Mouse (Mus musculus) spleen, embryonic (tissue): ENCODE results near the gene Bicc1.

Experiments
- CTCF ChIA-PET: fragments of 350-600 bp; sonication (Branson Sonifier 250); formaldehyde crosslinking; loops from one replicate; lab custom pipeline; 2022; lab: Charles Lee

Gene Bicc1

DNA sequence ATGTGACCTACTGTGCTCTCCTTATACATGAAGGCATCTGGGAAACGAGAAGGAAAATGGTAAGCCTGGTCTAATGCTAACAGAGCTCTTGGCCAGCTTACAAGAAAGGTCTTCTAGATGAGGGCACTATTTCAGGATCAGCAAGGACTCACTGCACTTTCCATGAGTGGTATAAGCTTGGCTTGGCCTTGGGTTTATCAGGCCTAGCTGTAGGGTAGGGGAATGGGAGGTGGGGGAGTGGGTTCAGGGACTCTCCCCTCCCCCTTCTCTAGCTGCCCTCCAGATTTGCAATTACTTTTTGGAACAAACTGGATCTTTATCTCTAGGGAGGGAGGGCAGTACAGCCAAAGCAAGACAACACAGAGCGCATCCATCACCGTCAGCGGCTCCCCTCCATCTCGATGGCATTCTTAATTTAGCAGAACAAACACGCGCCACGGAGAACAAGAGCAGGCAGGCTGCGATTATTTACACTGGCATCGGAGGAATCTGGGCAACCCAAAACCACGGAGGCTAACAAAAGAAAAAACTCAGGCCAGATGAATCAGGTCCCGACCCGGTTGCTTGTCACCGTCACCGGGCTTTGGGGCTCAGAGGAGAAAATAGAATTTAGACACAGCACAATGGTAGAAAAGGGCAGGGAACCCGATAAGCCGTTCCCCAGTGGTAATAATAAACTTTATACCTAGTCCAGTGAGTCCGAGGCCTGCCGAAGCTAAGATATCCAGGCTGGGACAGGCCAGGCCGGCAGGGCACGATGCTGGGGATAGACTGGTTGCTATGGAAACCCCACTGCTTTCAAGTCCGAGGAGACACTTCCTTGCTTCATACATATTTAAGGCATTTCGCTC is 210.0 kb downstream of the Bicc1 start:
- CTCF ChIA-PET, result no interaction called here

DNA sequence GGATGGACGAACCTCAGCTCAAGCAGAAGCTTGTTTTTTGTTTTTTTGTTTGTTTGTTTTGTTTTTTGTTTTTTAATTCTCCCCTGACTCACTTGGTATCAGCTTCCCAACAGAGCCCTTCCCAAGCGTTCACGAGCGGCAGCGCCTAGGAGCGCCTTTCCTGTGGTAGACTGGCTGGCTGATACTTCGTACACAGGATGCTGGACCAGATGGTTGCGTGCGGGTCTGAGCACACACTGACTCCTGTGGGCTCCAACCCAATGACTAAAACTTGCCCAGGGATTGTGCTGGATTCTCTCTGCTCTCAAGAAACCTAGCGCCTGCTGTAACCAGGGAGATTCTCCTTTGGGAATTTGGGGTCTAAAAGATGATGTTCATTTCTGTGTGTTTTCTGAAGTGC is 211.2 kb downstream of the Bicc1 start:
- CTCF ChIA-PET, result no interaction called here

DNA sequence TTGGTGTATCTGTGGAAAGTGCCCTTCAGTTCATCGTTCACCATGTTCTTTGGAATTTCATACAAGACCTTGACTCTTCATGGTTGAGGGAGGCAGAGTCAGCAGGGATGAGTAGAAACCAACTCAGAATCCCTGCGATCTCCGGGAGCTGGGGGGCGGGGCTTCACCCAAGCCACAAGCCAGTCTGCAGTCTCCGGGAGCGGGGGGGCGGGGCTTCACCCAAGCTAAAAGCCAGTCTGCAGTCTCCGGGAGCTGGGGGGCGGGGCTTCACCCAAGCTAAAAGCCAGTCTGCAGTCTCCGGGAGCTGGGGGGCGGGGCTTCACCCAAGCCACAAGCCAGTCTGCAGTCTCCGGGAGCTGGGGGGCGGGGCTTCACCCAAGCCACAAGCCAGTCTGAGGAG is 213.4 kb downstream of the Bicc1 start:
- CTCF ChIA-PET, result interaction anchor here (0.5 kb wide), 1 partner anchor 102 kb away, joined by 10 read pairs; no protein-coding TSS in a partner anchor

DNA sequence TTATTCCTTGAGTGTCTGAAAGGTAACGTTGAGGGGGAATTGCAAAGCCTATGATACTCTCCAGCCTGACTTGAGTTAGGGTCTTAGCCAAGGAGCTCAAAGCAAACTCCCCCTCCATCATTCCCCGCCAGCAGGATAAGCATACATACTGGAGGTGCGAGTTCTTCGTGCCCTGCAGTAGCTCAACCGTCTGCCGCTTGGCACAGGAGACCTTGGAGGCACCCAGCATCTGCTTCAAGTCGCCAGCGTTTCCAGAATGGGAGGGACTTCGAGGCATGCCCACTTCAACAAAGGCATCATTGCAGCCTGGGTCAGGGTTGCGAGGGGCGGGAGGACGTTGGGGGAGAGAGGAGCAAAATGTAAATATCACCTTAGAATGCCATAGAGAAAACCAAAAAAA is 214.4 kb downstream of the Bicc1 start:
- CTCF ChIA-PET, result no interaction called here

DNA sequence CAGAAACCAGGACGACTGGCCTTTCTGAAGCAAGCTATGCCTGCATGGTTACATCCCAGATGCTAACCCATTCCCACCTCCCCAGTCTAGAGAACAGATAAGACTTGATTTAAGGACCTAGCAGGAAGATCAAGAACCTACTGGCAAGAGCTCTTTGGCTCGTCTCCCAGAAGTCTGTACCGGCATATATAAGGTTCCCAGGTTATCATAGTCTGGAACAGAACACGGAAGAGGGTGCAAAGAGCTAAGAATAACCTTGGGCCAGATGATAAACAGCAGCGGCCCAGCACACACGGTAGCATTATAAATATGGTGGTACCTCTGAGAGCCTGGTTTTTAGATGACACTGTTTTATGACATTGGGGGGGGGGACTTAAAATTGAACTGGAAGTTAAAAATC is 217.9 kb downstream of the Bicc1 start:
- CTCF ChIA-PET, result no interaction called here

DNA sequence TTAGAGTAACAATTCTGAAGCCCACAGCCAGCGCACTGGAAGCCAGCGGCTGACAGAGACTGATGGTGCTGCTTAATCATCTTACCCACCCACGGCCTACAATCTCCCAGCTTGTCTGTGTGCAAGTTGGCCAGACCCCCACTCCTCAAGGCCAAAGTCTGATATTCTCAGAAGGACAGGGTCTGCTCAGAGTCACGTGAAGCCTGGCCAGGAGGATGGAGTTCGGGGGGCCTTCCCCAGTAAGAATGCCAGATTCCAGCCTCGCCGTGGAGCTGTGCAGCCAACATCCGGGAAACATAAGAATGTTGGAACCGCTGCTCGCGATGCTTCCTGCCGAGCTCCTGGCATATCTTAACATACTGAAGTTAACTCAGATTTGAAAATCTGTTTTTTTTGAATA is 219.7 kb downstream of the Bicc1 start:
- CTCF ChIA-PET, result interaction anchor here (0.6 kb wide), 1 partner anchor 571 kb away, joined by 3 read pairs; no protein-coding TSS in a partner anchor

DNA sequence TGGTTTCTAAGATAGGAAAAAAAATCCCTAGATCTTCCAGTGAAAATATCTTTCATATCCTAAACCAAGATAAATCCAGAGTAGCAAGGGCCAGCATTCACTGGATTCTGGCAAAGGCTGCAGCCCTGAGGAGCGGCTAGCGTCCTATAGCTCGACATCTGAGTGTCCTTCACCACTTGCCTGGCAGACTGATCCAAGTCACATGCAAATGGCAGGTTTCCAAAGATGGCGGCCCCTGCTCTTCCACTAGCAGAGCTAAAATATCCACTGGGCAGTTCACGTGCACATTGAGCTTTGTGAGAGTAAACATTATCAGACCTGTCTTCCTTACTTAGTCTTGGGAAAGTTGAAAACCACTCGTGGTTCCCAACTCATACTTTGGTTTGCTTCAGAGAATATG is 222.1 kb downstream of the Bicc1 start:
- CTCF ChIA-PET, result no interaction called here

DNA sequence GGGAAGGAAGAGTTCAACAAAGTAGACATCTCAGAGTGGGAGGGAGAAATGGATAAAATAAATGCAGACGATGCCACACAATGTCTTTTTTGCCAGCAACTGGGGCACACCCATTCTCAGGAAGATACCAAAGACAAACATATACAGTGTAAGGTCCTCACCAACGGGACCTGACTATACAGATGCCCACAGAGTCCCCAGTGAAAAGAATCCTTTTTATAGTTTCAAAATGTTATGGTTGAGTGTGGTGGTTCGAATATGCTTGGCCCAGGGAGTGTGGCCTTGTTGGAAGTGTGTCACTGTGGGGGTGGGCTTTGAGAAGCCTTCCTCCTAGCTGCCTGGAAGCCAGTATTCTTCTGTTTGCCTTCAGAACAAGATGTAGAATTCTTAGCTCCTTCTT is 223.5 kb downstream of the Bicc1 start:
- CTCF ChIA-PET, result no interaction called here

DNA sequence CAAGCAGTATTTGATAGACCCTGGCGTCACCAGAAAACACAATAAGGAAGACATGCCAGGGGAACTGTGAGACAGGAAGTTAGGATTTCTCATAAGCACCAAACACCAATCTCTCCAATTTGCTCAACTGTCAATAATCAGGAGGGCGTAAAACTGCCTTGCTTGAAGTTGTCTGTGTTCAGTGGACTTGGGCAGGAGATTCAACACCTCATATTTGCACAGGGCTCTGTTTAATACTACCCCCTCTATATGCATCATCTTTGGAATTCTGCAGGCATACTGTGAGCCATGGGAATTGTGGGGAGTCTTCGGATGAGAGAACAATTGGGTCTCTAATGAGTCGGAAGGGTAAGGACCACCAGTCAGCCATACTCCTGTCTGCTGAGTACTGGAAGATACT is 233.4 kb downstream of the Bicc1 start:
- CTCF ChIA-PET, result no interaction called here

DNA sequence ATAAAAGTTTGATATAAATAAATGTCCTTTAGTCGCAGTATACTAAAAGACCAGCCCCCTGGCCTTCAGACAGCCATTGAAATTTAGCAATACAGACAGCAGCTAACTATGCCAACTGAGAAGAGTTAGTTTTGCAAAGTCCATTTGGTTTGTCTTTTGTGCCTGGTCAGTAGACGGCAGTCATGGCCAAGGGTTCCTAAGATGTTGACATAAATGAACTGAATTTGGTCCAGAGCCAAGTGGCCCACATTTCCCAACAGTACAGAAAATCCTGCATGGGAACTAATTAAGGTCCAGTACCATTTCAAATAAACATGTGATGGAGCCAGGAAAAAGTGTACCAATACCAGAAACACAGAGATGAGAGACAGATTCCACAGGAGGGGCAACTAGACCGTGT is 235.2 kb downstream of the Bicc1 start:
- CTCF ChIA-PET, result no interaction called here

DNA sequence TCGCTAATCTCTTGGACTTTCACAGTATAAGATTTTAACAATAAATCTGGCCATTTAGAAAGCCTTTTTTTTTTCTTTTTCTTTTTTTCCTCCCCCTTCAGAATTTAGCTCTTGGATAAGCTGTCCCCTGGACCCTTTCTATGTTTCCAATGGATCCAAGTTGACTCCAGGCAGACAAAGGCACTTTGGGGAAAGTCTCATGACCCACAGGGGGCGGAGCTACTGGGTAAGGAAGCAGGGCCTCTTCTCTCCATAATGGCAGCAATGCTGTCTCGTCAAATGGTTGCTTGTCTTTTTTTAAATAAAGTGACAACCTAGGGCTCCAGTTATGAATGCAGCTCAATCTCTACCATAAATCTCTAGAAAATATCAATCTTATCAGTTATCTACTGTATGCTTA is 235.6 kb downstream of the Bicc1 start:
- CTCF ChIA-PET, result no interaction called here

DNA sequence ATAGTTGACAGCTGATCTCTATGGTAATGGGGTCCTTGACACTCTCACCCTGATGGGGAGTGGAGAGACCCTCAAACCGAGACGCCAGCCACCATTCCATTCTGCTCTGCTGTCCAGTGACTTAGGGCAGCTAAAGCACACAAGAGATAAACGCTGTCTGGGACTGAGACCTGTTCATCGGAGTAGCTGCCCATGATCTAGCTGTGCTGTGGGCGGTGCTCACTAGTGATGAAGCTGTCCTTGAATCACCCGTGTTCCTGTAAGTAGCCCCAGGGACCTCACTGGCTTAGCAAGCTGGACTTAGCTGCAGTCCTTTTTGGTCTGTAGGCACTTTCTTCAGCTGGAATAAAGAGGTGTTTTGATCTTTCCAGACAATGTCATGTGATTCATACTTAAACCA is 238.0 kb downstream of the Bicc1 start:
- CTCF ChIA-PET, result no interaction called here

DNA sequence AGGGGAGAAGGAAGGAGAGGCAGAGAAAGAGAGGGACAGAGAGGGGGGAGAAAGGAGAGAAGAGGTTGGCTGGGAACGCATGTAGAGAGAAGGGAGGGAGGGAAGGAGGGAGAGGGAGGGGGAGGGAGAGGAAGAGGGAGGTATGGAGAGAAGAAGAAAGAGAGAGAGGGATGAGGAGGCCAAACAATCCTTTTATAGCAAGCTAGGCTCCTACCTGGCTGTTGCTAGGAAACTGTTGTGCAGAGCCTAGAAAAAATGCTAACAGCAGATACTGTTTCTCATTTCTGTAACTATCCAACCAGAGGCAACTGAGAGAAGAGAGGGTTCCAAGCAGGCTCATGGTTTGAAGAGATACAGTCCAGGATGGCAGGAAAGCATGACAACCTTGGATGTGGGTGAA is 239.6 kb downstream of the Bicc1 start:
- CTCF ChIA-PET, result no interaction called here

DNA sequence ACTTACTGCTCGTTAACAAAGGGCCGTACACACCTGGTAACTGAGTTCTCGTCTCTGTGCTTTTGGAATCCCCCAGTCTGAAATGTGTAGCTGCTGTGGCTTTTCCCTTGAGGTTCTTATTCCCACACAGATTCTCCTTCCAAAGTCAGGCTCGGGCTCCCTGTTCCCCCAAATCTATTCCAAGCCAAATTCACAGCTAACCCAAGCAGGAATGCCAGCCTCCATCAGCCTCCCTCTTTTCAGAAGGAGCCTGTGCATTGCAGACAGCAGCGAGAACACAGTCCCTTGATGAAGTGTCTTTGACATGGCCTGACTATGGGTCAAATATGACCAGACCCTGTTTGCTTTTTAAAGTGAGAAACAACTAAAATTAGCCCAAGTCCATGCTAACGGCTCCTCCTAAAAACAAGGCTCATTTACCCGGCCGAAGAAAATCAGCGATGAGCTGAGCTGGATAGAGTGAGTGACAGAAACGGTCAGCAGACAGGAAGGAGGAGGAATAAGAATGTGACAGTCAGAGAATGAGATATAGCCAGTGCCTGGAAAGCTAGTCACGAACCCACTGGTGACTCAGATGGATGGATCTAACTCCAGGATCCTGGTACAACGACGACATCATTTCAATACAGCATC is 240.4 kb downstream of the Bicc1 start:
- CTCF ChIA-PET, result no interaction called here

DNA sequence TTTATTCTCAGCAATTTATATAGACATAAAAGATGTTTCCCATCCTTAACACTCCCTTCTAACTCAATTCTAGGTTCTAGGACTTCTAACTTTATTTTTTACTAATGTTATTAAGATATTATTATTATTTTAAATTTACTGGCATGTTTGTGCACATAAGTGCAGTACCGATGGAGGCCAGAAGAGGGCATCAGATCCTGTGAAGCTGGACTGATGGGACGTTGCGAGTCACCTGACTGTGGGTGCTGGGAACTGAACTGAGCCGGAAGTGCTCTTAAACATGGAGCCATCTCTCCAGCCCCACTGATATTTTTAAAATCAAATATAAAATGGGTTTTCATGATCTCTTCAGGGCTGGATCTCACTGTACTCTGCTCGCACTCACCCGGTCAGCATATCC is 242.8 kb downstream of the Bicc1 start:
- CTCF ChIA-PET, result no interaction called here

DNA sequence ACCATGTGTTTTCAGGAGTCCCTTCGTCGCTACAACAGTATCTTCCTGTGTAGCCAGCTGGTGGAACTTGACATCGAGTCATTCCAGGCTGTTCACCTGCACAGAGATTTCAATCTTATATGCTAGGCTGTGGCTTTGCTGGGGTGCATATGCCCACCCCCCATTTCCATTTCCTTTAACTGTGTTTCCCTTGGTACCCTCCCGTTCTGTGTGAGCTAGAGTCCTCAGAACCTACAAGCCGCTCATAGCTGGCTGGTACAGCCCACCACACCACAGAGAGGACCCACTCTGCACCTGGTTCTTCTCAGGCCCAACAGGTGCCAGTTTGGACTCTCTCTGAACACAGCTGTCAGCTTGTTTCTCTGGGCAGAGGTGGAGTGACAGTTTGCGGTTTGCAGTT is 244.4 kb downstream of the Bicc1 start:
- CTCF ChIA-PET, result no interaction called here

DNA sequence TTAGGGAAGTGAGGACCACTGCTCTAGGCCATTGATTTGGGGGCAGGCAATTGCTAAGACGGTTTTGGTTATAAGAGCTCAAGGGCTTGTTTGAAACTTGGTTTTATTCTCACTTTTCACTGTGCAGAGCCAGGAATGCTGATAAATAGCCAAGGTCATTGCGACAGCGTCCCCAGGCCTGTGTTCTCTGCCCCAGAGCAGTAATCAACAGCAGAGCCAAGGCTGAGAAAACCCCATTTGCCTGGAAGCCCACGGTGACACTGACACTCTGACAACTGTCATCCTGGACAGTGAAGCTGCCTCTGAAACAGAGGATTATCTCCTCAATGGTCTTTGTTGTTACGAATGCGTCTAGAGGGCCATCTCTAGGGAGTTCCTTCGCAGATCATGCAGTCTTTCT is 255.6 kb downstream of the Bicc1 start:
- CTCF ChIA-PET, result no interaction called here

DNA sequence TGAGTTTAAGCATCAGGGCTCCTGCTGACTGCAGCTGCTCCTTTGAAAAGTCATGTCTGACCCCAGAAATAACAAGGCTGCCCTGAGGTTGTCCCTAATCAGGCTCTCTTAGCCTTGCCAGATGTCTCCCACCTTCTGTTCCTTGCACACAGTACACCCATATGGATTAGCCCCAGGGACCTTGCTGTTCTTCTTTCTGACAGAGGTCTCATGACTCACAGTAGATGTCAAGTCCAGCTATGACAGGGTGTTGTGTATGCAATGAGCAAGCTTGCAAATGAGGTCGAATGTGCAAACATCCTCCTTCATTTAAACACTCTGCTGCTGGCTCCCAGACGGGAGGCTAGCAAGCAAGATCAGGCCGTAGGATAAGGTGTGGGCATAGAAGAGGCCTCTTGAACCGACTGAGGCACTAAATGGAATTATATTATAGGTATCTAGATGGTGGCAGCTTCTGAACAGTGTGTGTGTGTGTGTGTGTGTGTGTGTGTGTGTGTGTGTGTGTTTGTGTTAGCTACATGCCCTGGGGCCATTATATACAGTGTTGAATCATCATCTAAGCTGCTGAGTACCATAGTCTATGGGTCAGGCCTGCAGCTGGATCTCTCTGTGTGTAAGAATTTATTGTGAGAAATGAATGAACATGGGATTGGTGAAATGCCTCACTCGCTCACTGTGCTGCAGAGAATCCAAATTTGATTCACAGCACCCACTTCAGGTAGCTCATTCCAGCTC is 256.6 kb downstream of the Bicc1 start:
- CTCF ChIA-PET, result no interaction called here

DNA sequence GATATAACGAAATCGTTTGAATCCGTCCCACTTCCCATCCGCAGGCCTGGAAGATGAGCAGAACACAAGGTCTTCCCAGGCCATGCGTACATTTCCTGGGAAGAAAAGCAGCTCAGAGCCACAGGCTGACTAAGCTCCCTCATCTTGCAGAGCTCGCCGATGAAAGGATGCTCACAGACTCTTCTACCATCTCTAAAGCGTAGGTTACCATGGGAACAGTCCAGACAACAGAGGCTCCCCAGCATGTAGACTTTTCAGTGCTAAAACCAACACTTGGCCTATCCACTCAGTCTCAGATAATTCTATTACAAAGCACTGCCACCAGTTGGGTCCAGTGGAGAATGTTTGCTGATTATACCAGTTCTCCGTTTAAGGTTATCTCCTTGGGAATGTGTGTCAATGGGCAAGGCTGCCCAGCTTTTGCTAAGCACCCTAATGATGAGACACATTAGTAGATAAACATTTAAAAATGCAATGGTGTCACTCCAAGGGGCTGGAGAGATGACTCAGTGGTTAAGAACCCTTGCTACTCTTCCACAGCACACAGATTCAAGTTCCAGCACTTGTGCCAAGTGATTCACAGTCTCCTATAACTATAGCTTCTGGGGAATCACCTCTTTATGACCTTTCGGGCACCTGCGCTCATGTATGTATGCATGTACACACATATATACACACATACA is 258.2 kb downstream of the Bicc1 start:
- CTCF ChIA-PET, result no interaction called here

DNA sequence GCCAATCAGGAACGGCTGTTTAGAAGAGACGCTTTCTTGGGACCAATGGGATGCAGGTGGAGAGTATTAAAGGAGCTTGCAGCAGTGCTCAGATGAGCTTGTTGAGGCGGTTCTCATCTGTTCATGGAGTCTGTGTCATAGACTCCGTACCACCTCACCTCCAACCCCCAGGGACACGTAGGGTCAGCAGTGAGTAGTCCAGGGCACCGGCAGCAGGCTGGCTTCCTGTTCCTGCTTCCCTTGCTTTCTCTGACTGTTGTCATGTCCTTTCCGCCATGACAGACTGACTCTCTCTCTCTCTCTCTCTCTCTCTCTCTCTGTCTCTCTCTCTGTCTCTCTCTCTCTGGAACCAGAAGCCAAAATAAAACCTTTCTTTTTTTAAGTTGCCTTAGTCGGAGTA is 263.6 kb downstream of the Bicc1 start:
- CTCF ChIA-PET, result no interaction called here

DNA sequence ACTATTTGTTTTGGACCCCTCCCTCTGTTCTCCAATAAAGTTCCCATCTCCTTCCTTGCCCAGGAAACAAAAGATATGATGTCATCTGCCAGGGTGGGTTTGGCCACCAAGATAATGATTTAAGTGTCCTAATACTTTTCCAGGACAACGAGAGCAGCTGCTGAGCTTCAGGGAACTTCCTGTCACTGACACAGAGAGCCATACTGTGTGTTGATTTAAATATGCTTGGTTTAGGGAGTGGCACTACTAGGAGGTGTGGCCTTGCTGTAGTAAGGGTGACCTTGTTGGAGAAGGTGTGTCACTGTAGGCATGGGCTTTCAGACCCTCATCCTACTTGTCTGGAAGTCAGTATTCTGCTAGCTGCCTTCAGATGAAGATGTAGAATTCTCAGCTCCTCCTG is 281.5 kb downstream of the Bicc1 start:
- CTCF ChIA-PET, result no interaction called here

DNA sequence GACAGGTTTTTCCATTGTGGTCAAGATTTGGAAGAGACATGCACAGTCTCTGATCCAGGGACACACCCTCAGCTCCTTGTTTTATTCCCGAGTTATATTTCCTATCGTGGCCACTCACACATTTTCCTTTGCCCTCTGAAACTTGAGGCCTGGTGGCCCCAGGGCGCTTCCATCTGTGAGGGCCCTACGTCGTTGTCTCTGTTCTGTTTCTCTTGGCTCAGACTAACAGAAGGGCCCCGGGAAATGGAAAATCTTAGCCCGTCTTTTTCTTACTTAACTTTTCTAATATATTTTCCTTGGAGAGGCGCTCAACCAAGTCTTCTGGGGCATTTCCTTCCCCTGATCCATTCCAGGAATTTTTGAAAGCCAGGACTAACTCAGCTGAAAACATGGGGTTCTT is 281.9 kb downstream of the Bicc1 start:
- CTCF ChIA-PET, result no interaction called here
